Mouse (Mus musculus): ENCODE measurements at regions not wholly inside any gene's neighbourhood (a gene's known extent, or its start where the extent isn't known, plus 50 kb on each side); places are given as distances from the start of the nearest gene placed in this dataset.

DNA sequence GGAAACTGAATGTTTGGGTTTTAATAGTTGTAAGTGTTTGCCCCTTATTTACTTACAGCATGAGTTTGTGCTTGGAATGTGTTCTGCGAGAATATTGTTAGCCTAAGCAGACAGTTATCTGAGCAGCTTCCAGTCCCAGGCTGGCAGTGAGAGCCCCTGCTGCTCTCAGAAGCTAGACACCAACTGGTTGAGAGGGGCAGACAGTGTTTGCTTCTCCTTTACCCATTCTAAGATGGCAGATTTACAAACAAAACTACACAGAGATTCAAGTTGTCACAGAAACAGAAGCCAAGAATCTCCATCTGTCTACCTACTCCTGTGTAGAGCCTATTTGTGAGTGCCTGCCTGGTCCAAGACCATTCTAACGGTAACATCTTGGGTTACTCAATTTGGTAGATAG is 122.4 kb upstream of the Tyw5 start:
- 77% methylated on average over 2 of the region's 2 CpGs for WGBS
- DNase-seq (ENCODE audit: low spot score) = no peak
- Histone ChIP-seq H3K27ac (replicated peaks; ENCODE audit: low read depth, low read length) (no peak overlapping the region), H3K4me2 (ENCODE audit: low read depth, low read length) (no peak overlapping the region), H3K4me1 (ENCODE audit: control insufficient read depth, insufficient read depth, low read length) (no peaks in the 10 kb centered on the region), H3K4me3 (ENCODE audit: low read depth, low read length) (no peak overlapping the region), H3K9ac (replicated peaks; ENCODE audit: low read length) (no peak overlapping the region), H3K36me3 (replicated peaks; ENCODE audit: control insufficient read depth, insufficient read depth, low read depth, low read length) (no peaks in the 10 kb centered on the region), H3K27me3 (ENCODE audit: control insufficient read depth, insufficient read depth, low read length) (no peaks in the 10 kb centered on the region), H3K9me3 (replicated peaks; ENCODE audit: control insufficient read depth, low read length) (no peaks in the 10 kb centered on the region)
- no peak for ATAC-seq (replicated peaks; ENCODE audit: insufficient number of reproducible peaks, low FRiP score, low TSS enrichment, low read depth)

DNA sequence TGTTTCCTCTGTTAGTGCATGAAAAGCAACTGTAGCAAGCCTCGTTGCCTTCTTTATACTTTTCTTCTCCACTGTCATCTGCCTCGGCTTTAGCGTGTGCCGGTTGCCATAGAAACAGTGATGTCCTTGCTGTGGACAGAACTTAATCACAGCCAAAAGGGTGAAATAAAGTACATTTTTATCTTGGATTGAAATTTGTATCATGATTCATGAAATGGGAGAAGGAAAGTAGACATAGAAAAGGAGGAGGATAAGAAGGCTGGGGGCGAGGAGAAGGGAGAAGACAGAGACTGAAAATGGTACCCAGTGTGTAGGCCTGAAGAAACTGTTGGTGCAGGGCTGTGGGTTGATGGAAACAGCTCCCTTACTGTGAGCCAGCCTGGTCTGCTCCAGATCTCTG is 130.5 kb upstream of the Tyw5 start:
- Histone ChIP-seq H3K27me3 (ENCODE audit: control insufficient read depth, insufficient read depth, low read length) (no peaks in the 10 kb centered on the region), H3K4me3 (ENCODE audit: low read depth, low read length) (no peak overlapping the region), H3K4me1 (ENCODE audit: control insufficient read depth, insufficient read depth, low read length) (no peaks in the 10 kb centered on the region), H3K4me2 (ENCODE audit: low read depth, low read length) (no peak overlapping the region), H3K36me3 (replicated peaks; ENCODE audit: control insufficient read depth, insufficient read depth, low read depth, low read length) (no peaks in the 10 kb centered on the region), H3K27ac (replicated peaks; ENCODE audit: low read depth, low read length) (no peak overlapping the region), H3K9ac (replicated peaks; ENCODE audit: low read length) (no peak overlapping the region), H3K9me3 (replicated peaks; ENCODE audit: control insufficient read depth, low read length) (no peaks in the 10 kb centered on the region)
- ATAC-seq (replicated peaks; ENCODE audit: insufficient number of reproducible peaks, low FRiP score, low TSS enrichment, low read depth) (no peak), DNase-seq (ENCODE audit: low spot score) (no peak)
- WGBS = 90% methylated on average over 5 of the region's 5 CpGs

GRCm38 (mm10) chr1:57544684-57545083 is 137.8 kb upstream of the Tyw5 start:
- Histone ChIP-seq H3K4me3 (ENCODE audit: low read depth, low read length) (no peak overlapping the region), H3K27ac (replicated peaks; ENCODE audit: low read depth, low read length) (no peak overlapping the region), H3K4me2 (ENCODE audit: low read depth, low read length) (no peak overlapping the region), H3K27me3 (ENCODE audit: control insufficient read depth, insufficient read depth, low read length) (no peaks in the 10 kb centered on the region), H3K9me3 (replicated peaks; ENCODE audit: control insufficient read depth, low read length) (no peaks in the 10 kb centered on the region), H3K9ac (replicated peaks; ENCODE audit: low read length) (no peak overlapping the region), H3K36me3 (replicated peaks; ENCODE audit: control insufficient read depth, insufficient read depth, low read depth, low read length) (no peaks in the 10 kb centered on the region), H3K4me1 (ENCODE audit: control insufficient read depth, insufficient read depth, low read length) (no peaks in the 10 kb centered on the region)
- ATAC-seq (replicated peaks; ENCODE audit: insufficient number of reproducible peaks, low FRiP score, low TSS enrichment, low read depth) (no peak), DNase-seq (ENCODE audit: low spot score) (peak; percentile 21)
- 42% methylated on average over 3 of the region's 3 CpGs for WGBS

DNA sequence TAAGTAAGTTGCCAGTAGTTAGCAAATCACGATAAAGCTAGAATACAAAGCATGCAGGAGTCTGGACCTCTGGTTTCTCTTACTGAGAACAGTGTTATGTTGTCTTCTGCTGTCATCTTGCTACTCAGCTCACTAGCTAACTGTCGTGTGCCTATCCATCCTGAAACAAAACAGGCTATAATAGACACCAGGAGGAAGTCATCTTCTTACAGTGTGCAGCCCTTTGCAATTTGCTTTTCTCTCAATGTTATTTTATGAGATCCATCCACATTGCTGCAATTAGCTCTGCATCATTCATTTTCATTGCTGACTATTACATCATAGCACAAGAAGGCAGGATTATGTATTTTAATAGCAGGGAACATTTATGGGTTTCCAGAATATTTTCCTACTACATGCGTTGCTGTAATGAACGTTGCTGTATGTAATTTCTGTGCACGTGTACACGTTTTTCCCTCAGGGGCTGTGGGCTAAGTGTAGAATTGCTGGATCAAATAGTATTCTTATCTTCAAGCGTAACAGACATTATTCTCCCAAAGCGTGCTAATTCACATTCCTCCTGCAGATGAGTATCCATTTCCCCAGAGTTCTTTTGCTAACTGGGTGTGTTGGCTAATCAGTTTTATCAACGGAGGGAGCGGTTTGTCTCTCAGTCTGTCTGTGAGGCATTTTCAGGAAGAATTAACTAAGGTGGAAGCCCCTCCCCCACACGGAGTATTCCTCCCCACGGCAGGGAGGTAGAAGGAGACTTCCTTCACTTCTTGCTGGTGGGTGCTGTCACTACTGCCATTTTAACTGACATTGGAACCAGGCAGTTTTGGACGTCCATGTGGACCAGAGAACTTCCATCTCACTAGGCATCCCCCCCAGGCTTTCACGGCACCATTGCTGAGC is 139.1 kb upstream of the Tyw5 start:
- DNase-seq (ENCODE audit: low spot score) (no peak), ATAC-seq (replicated peaks; ENCODE audit: insufficient number of reproducible peaks, low FRiP score, low TSS enrichment, low read depth) (no peak)

GRCm38 (mm10) chr1:57561517-57561916 is 154.6 kb upstream of the Tyw5 start:
- H3K9me3 ChIP-seq (replicated peaks; ENCODE audit: control insufficient read depth, low read length) = no peaks in the 10 kb centered on the region
- no peak overlapping the region for H3K4me3 ChIP-seq (ENCODE audit: low read depth, low read length)
- no peak overlapping the region for H3K9ac ChIP-seq (replicated peaks; ENCODE audit: low read length)
- H3K4me2 ChIP-seq (ENCODE audit: low read depth, low read length) = no peak overlapping the region
- no peaks in the 10 kb centered on the region for H3K4me1 ChIP-seq (ENCODE audit: control insufficient read depth, insufficient read depth, low read length)
- H3K27me3 ChIP-seq (ENCODE audit: control insufficient read depth, insufficient read depth, low read length) = no peaks in the 10 kb centered on the region
- no peak for DNase-seq (ENCODE audit: low spot score)
- ATAC-seq (replicated peaks; ENCODE audit: insufficient number of reproducible peaks, low FRiP score, low TSS enrichment, low read depth) = no peak
- no peak overlapping the region for H3K27ac ChIP-seq (replicated peaks; ENCODE audit: low read depth, low read length)
- WGBS = 84% methylated on average over 2 of the region's 2 CpGs
- no peaks in the 10 kb centered on the region for H3K36me3 ChIP-seq (replicated peaks; ENCODE audit: control insufficient read depth, insufficient read depth, low read depth, low read length)

More for the DNA sequence above, 139.1 kb upstream of the Tyw5 start:
- H3K4me2 ChIP-seq (ENCODE audit: low read depth, low read length) = no peak overlapping the region
- no peaks in the 10 kb centered on the region for H3K9me3 ChIP-seq (replicated peaks; ENCODE audit: control insufficient read depth, low read length)
- WGBS = 52% methylated on average over 14 of the region's 14 CpGs
- no peak overlapping the region for H3K4me3 ChIP-seq (ENCODE audit: low read depth, low read length)
- no peak overlapping the region for H3K27ac ChIP-seq (replicated peaks; ENCODE audit: low read depth, low read length)
- no peaks in the 10 kb centered on the region for H3K4me1 ChIP-seq (ENCODE audit: control insufficient read depth, insufficient read depth, low read length)
- H3K27me3 ChIP-seq (ENCODE audit: control insufficient read depth, insufficient read depth, low read length) = no peaks in the 10 kb centered on the region
- H3K9ac ChIP-seq (replicated peaks; ENCODE audit: low read length) = no peak overlapping the region
- no peaks in the 10 kb centered on the region for H3K36me3 ChIP-seq (replicated peaks; ENCODE audit: control insufficient read depth, insufficient read depth, low read depth, low read length)

- whole genome bisulfite sequencing = 52% methylated on average over 5 of the region's 5 CpGs
These were observed 157.8 kb upstream of the Tyw5 start for GRCm38 (mm10) chr1:57564676-57565075.

GRCm38 (mm10) chr1:57572097-57572496 is 165.2 kb upstream of the Tyw5 start:
- H3K4me3 ChIP-seq (ENCODE audit: low read depth, low read length) = no peak overlapping the region
- 75% methylated on average over 5 of the region's 5 CpGs for WGBS
- H3K27me3 ChIP-seq (ENCODE audit: control insufficient read depth, insufficient read depth, low read length) = no peaks in the 10 kb centered on the region
- H3K9me3 ChIP-seq (replicated peaks; ENCODE audit: control insufficient read depth, low read length) = no peaks in the 10 kb centered on the region
- no peaks in the 10 kb centered on the region for H3K36me3 ChIP-seq (replicated peaks; ENCODE audit: control insufficient read depth, insufficient read depth, low read depth, low read length)
- DNase-seq (ENCODE audit: low spot score) (no peak), ATAC-seq (replicated peaks; ENCODE audit: insufficient number of reproducible peaks, low FRiP score, low TSS enrichment, low read depth) (no peak)
- H3K9ac ChIP-seq (replicated peaks; ENCODE audit: low read length) = no peak overlapping the region
- H3K4me1 ChIP-seq (ENCODE audit: control insufficient read depth, insufficient read depth, low read length) = no peaks in the 10 kb centered on the region
- H3K4me2 ChIP-seq (ENCODE audit: low read depth, low read length) = no peak overlapping the region
- H3K27ac ChIP-seq (replicated peaks; ENCODE audit: low read depth, low read length) = no peak overlapping the region

More at GRCm38 (mm10) chr1:57564676-57565075, 157.8 kb upstream of the Tyw5 start:
- ATAC-seq (replicated peaks; ENCODE audit: insufficient number of reproducible peaks, low FRiP score, low TSS enrichment, low read depth) (no peak), DNase-seq (ENCODE audit: low spot score) (no peak)
- no peak overlapping the region for H3K4me2 ChIP-seq (ENCODE audit: low read depth, low read length)
- no peak overlapping the region for H3K9ac ChIP-seq (replicated peaks; ENCODE audit: low read length)
- no peaks in the 10 kb centered on the region for H3K9me3 ChIP-seq (replicated peaks; ENCODE audit: control insufficient read depth, low read length)
- H3K27me3 ChIP-seq (ENCODE audit: control insufficient read depth, insufficient read depth, low read length) = no peaks in the 10 kb centered on the region
- H3K4me1 ChIP-seq (ENCODE audit: control insufficient read depth, insufficient read depth, low read length) = no peaks in the 10 kb centered on the region
- H3K27ac ChIP-seq (replicated peaks; ENCODE audit: low read depth, low read length) = no peak overlapping the region
- H3K4me3 ChIP-seq (ENCODE audit: low read depth, low read length) = no peak overlapping the region
- no peaks in the 10 kb centered on the region for H3K36me3 ChIP-seq (replicated peaks; ENCODE audit: control insufficient read depth, insufficient read depth, low read depth, low read length)

- Histone ChIP-seq H3K4me3 (ENCODE audit: low read depth, low read length) (no peak overlapping the region), H3K9ac (replicated peaks; ENCODE audit: low read length) (no peak overlapping the region), H3K27ac (replicated peaks; ENCODE audit: low read depth, low read length) (no peak overlapping the region), H3K9me3 (replicated peaks; ENCODE audit: control insufficient read depth, low read length) (no peaks in the 10 kb centered on the region), H3K4me2 (ENCODE audit: low read depth, low read length) (no peak overlapping the region), H3K27me3 (ENCODE audit: control insufficient read depth, insufficient read depth, low read length) (no peaks in the 10 kb centered on the region), H3K4me1 (ENCODE audit: control insufficient read depth, insufficient read depth, low read length) (no peaks in the 10 kb centered on the region), H3K36me3 (replicated peaks; ENCODE audit: control insufficient read depth, insufficient read depth, low read depth, low read length) (no peaks in the 10 kb centered on the region)
- ATAC-seq (replicated peaks; ENCODE audit: insufficient number of reproducible peaks, low FRiP score, low TSS enrichment, low read depth) = no peak
- DNase-seq (ENCODE audit: low spot score) = no peak
- WGBS = 49% methylated on average over 6 of the region's 6 CpGs
These were observed 166.9 kb upstream of the Tyw5 start for GRCm38 (mm10) chr1:57573829-57574228.

Data from embryonic facial prominence, embryonic 11.5 days (tissue).